Mouse (Mus musculus): Measurements from ENCODE around the gene Mapk9.

Gene Mapk9

GRCm38 (mm10) chr11:49841886-49842285, 4.7 kb upstream of the Mapk9 start:
- peak; percentile 49 for DNase-seq

GRCm38 (mm10) chr11:49842718-49843117, 3.8 kb upstream of the Mapk9 start:
- peak; percentile 84 for DNase-seq

DNA sequence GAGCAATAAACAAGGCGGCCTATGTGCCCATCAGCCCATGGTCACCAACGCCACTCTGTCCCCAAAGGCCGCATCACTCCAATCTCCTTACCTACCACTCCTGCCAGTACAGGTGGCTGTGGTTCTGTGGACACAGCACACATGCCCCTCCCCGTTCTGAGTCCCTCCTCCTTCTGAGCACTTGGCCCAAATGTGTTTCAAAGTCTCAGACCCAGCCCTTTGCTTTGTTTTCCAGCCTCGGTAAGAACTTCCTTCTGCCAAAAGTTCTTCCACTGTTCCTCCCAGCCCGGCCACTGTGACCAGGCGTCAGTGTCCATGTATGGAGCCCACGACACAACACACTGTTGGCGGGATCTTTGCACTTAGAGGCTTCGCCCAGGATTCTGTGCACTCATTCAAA, 2.2 kb upstream of the Mapk9 start:
- peak; percentile 80 for DNase-seq

DNA sequence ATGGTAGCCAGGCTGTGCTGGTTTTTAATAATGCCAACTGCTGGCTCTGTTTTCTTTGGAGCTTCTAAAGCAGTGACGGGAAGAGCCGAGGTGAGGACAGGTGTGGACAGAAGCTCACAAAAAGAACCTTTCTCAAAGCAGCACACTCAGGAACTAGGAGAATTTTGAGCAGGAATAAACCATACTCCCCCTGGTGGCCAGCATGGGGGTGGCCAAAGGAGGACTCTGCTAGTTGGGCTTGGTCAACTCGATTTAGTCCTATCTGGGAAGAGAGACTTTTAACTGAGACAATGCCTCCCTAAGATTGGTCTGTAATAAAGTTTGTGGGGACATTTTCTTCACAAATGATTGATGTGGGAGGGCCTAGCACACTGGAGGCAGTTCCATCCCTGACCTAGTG, 1.6 kb upstream of the Mapk9 start:
- DNase-seq: peak; percentile 95

DNA sequence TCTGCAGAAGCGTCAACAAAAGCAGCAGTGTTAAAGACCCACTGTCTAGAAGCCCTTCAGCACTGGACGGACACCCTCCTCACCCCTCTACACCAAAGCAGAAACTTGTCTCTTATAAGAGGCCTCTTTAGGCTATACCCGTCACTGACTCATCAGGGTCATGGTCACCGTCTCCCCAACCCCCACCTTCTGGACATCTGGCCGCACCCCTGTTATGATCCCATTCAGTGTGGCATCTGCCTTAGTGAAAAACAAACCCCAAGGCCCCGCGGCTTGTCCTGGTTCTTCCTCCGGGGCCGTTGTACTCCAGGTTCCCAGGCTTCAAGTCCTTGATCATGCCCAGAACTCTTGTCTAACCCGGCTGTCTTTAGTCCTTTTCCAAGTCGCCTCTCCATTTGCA, 593 bp upstream of the Mapk9 start:
- no peak for DNase-seq

- DNase-seq: no peak
These were observed 690 bp downstream of the Mapk9 start for GRCm38 (mm10) chr11:49847071-49847810.

DNA sequence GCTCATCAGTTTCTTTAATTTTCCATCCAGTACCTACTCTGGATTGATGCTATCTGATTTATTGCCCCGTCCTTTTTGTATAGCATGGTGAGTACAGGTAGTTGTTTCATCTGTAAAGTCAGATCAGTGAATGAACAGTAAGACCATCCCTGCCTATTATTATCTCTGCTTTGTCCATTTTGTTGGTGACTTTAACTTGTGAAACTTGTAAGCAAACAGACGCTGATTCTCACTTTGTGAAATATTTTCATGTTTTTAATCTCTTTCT, 1.2 kb downstream of the Mapk9 start:
- no peak for DNase-seq

DNA sequence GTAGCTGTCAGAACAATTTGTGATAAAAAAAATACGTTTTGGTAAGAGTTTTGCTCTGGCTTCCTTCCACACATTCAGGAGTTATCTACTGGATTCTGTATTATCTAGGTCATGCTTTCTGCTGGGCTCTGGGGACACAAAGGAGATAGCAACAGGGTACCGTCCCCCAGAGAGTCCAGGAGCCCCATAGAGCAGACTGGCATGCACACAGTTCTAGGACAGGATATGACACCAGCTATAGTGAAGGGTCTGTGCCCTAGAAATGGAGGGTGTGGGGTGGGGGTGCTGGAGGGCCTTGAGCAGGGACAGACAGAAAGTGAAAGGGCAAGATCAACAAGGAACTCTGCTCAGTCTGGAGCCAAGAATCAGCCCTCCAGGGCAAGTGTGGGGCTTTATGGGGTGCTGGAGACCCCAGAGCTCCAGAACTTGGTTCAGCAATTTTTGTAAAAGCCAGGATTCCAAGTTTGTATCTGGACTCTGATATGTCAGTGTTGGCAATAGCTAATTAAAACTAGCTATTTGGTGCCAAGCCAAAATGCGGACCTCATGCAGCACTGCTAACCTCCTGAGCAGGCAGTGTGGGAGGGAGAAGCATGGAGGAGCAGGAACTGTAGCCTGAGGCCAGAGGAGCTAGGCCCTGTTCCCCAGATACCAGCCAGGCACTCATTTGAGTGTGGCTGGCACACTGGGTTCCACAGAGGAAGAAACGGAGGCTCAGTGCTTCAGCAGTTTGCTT, 1.7 kb downstream of the Mapk9 start:
- DNase-seq: peak; percentile 93

- DNase-seq: peak; percentile 81
These were observed 3.8 kb downstream of the Mapk9 start for GRCm38 (mm10) chr11:49850331-49850730.

GRCm38 (mm10) chr11:49855144-49855543, 8.6 kb downstream of the Mapk9 start:
- peak; percentile 74 for DNase-seq

GRCm38 (mm10) chr11:49861139-49861538, 14.6 kb downstream of the Mapk9 start:
- no peak for DNase-seq

- peak; percentile 1 for DNase-seq
These were observed 17.4 kb downstream of the Mapk9 start for GRCm38 (mm10) chr11:49863926-49864325.

- peak; percentile 55 for DNase-seq
These were observed 20.8 kb downstream of the Mapk9 start for GRCm38 (mm10) chr11:49867320-49867719.

- peak; percentile 89 for DNase-seq
These were observed 23.2 kb downstream of the Mapk9 start for GRCm38 (mm10) chr11:49869762-49870161.

DNA sequence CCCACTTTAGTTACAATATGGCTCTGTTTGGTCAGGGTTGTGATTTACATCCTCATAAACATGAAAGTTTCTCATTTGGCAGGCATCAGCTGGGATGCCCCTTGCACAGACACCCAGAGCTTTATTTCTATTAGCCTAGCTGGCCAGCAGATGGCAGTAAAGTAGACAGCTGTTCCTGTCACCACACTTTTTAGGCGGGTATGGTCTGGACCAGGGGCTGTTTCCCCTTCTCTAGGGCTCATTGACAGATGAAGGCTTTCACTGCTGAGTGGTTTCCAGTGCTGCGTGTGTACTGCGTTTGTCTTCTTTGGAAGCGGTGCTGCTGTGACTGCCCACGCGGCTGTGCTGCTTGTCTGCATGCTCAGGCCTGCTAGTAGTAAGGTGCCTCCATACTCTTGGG, 25.4 kb downstream of the Mapk9 start:
- DNase-seq: peak; percentile 84

DNA sequence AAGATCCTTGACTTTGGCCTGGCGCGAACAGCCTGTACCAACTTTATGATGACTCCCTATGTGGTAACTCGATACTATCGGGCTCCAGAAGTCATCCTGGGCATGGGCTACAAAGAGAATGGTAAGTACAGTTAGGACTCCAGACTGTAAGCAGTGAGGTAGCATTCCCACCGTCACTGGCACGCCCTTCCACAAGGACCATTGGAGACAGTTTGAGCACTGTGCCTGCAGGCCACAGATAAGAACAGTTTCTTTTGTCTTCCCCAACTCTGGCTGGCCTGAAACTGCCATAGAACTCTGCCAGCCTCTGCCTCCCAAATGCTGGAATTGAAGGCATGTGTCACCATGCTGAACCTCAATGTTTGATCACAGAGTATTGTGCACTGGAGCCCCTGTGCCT, 26.2 kb downstream of the Mapk9 start:
- DNase-seq: peak; percentile 51

GRCm38 (mm10) chr11:49876948-49877817, 30.6 kb downstream of the Mapk9 start:
- DNase-seq: peak; percentile 94

DNA sequence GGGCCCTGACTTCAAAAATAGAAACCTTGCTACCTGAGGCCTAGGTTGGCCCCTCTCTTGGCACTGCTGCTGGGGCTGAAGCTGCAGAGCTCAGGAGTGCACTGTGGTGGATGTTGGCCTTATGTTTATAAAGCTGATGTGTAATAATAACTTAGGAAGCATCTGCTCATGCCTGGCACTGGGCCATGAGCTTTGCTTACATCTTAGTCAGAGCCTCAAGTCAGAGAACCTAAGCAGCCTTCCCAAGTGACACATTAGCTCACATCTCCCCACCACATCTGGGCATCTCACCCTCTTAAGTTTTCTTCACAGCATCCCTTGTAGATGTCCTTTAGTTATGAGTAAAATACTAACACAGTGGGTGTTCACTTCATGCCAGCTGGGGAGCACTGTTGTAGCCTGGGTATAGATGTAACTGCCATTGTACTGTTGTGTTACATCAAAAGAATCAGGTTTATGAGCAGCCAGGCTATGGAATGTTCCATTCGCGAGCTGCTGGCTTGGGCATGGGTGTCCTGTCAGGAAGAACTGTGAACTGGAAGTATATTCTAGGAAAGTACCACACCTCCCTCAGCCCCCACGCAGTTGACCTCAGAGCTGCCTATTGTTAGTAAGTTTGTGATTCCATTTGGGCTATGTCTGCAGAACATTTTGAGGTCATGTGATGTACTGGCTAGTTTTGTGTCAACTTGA, 33.5 kb downstream of the Mapk9 start:
- peak; percentile 83 for DNase-seq

DNA sequence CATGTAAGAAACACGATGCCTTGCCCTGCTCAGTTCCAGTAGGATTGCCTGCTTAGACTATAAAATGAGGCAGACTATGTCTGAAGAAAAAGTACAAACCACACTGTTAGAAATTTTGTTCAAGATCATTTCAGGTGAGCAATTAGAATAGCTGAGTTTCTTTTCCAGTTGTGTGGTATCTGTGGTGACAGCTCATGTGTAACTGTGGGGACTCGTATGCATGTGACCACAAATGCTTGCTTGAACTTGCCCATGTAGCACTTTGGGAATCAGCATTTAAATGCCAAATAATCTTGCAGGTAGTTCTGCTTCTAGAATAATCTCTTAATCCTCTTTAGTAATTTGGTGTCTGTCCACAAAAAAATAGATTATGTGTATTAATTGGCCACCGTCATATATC, 36.8 kb downstream of the Mapk9 start:
- DNase-seq: no peak

DNA sequence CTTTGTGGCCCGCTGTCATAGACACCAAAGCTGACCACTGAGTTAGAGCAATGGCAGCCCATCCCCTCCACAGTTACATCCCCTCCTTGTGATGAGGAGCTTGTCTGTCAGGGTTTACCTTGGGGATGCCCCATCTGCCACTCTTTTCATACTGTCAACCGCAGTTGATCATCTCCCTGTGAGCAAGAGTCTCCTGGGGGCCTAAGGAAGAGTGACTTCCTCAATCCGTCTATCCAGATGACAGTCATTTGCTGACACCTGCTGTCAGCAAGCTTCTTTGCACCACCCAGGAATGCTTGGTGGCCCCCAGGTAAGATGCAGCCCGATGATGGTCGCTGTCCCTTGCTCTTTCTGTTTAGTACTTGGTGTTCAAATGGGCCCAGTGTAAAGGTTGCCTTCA, 41.9 kb downstream of the Mapk9 start:
- DNase-seq: peak; percentile 64

- peak; percentile 21 for DNase-seq
These were observed 45.4 kb downstream of the Mapk9 start for GRCm38 (mm10) chr11:49891993-49892392.

GRCm38 (mm10) chr11:49893806-49894205, 47.3 kb downstream of the Mapk9 start:
- DNase-seq: peak; percentile 69

DNA sequence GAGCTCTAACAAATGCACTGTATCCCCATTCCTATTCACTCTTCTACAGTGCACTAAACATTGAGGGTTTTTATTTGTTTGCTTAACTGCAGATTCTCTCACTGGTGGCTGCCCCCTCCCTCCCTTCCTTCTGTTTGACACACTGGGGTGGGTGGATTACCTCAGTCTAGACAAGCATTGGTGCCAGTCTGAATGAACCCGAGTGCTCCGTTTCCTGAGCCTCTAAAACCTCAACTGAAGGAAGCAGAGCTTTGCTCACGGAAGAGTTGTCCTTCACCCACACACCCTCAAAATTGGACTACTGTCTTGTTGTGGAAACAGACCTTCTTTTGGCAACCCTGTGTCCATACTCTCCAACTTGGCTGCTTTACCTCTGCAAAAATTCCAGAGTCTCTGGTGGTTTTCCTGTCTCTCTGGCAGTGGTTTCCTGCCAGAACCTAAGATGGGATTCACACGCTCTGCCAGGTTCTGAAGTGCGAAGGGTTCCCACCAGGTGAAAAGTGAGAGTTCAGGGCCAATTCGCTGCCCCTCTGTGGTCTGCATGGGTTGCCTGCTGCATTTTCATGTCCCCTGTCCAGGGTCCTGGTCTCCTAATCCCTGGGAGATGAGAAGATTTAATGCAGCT, 49.5 kb downstream of the Mapk9 start:
- peak; percentile 35 for DNase-seq

Measured in heart, adult 11 months (tissue).